Mouse (Mus musculus) MEL (cell line): ENCODE results near the gene Gm136. TPM values are rescaled to one million over a fixed set of nuclear protein-coding genes. Genes with fewer than 3 reads are reported as not detected.

Experiments
- DNase-seq: peaks from one replicate; pipeline ENCODE4 v3.0.0; 2011; ENCODE audit warnings: low read depth, low spot score
- H3K27ac ChIP-seq: 2 replicates; pipeline ENCODE4 v1.5.1; 2012; ENCODE audit warnings: low read depth, mild to moderate bottlenecking, control low read depth, low read length, moderate library complexity; ENCODE audit not compliant: control insufficient read depth
- H3K27me3 ChIP-seq, 2 experiments: fragments of 150-350 bp in 1 of 2; sonication (generic) in 1 of 2; 2 replicates each; pipeline ENCODE4 v1.6.1; 2012; ENCODE audit warnings: low read length in 2 of 2, mild to moderate bottlenecking in 2 of 2, improper control_type of control experiment in 1 of 2, moderate library complexity in 1 of 2; ENCODE audit not compliant: insufficient read depth in 2 of 2, control insufficient read depth in 1 of 2
- H3K36me3 ChIP-seq, 2 experiments: 2 replicates each; pipeline ENCODE4 v1.6.1; 2012 to 2014; ENCODE audit warnings: low read length in 2 of 2, improper control_type of control experiment in 1 of 2, inconsistent platforms in 1 of 2, mild to moderate bottlenecking in 1 of 2; ENCODE audit not compliant: insufficient read depth in 2 of 2, control insufficient read depth in 1 of 2
- H3K4me1 ChIP-seq, 2 experiments: fragments of 150-350 bp in 1 of 2; sonication (generic) in 1 of 2; 2 replicates each; pipeline ENCODE4 v1.6.1; 2012; ENCODE audit warnings: low read length in 2 of 2, improper control_type of control experiment in 1 of 2, mild to moderate bottlenecking in 1 of 2; ENCODE audit not compliant: insufficient read depth in 2 of 2, control insufficient read depth in 1 of 2
- H3K4me3 ChIP-seq, 2 experiments: fragments of 150-350 bp in 1 of 2; sonication (generic) in 1 of 2; 2 replicates each; pipeline ENCODE4 v1.5.1; 2012; ENCODE audit warnings: low read depth in 2 of 2, low read length in 2 of 2, mild to moderate bottlenecking in 2 of 2, moderate library complexity in 2 of 2, control low read depth in 1 of 2, improper control_type of control experiment in 1 of 2; ENCODE audit not compliant: control insufficient read depth in 1 of 2, insufficient read depth in 1 of 2
- H3K79me2 ChIP-seq: 2 replicates; pipeline ENCODE4 v1.6.1; 2012; ENCODE audit warnings: mild to moderate bottlenecking, low read length, moderate library complexity; ENCODE audit not compliant: control insufficient read depth, poor library complexity, insufficient read depth
- H3K9ac ChIP-seq: 2 replicates; pipeline ENCODE4 v1.6.1; 2012; ENCODE audit warnings: low read depth, mild to moderate bottlenecking, control low read depth, low read length, moderate library complexity; ENCODE audit not compliant: control insufficient read depth, poor library complexity, severe bottlenecking
- H3K9me3 ChIP-seq: fragments of 150-350 bp; sonication (generic); replicated peaks from 2 replicates; pipeline ENCODE4 v1.6.1; 2012; ENCODE audit warnings: mild to moderate bottlenecking, low read length, improper control_type of control experiment, moderate library complexity; ENCODE audit not compliant: insufficient read depth
- BHLHE40 ChIP-seq: IDR thresholded peaks from 2 replicates; pipeline ENCODE4 v1.6.1; 2012; ENCODE audit warnings: low read depth, mild to moderate bottlenecking, inconsistent platforms, low read length, improper control_type of control experiment, borderline replicate concordance
- E2F4 ChIP-seq: IDR thresholded peaks from 2 replicates; pipeline ENCODE4 v1.6.1; 2011; ENCODE audit warnings: low read depth, low read length, improper control_type of control experiment, borderline replicate concordance
- ETS1 ChIP-seq: IDR thresholded peaks from 2 replicates; pipeline ENCODE4 v1.6.1; 2012; ENCODE audit warnings: low read depth, mild to moderate bottlenecking, inconsistent platforms, low read length, improper control_type of control experiment, moderate library complexity
- GATA1 ChIP-seq: IDR thresholded peaks from 2 replicates; pipeline ENCODE4 v1.6.1; 2011; ENCODE audit warnings: low read depth, low read length, improper control_type of control experiment
- HCFC1 ChIP-seq: IDR thresholded peaks from 2 replicates; pipeline ENCODE4 v1.6.1; 2012; ENCODE audit warnings: low read depth, mild to moderate bottlenecking, inconsistent platforms, low read length, improper control_type of control experiment, moderate library complexity
- KAT2A ChIP-seq: conservative IDR thresholded peaks from 2 replicates; pipeline ENCODE4 v1.6.1; 2012; ENCODE audit warnings: low read depth, low read length, improper control_type of control experiment, inconsistent platforms
- MAFK ChIP-seq: IDR thresholded peaks from 2 replicates; pipeline ENCODE4 v1.6.1; 2011; ENCODE audit warnings: low read depth, mild to moderate bottlenecking, low read length, improper control_type of control experiment, borderline replicate concordance
- MAX ChIP-seq: IDR thresholded peaks from 2 replicates; pipeline ENCODE4 v1.6.1; 2011; ENCODE audit warnings: low read length, improper control_type of control experiment
- MEF2A ChIP-seq: IDR thresholded peaks from 2 replicates; pipeline ENCODE4 v1.6.1; 2014; ENCODE audit warnings: low read depth, mild to moderate bottlenecking, inconsistent platforms, low read length, improper control_type of control experiment; ENCODE audit not compliant: poor library complexity, insufficient replicate concordance, severe bottlenecking; ENCODE audit errors: extremely low read depth
- MXI1 ChIP-seq: IDR thresholded peaks from 2 replicates; pipeline ENCODE4 v1.6.1; 2011; ENCODE audit warnings: mild to moderate bottlenecking, low read depth, low read length, improper control_type of control experiment
- MYB ChIP-seq: IDR thresholded peaks from 2 replicates; pipeline ENCODE4 v1.6.1; 2011; ENCODE audit warnings: mild to moderate bottlenecking, low read depth, low read length, improper control_type of control experiment
- NELFE ChIP-seq: IDR thresholded peaks from 2 replicates; pipeline ENCODE4 v1.6.1; 2011; ENCODE audit warnings: low read depth, low read length, improper control_type of control experiment
- POLR2A ChIP-seq, 2 experiments: IDR thresholded peaks; 2 replicates each; pipeline ENCODE4 v1.6.1; 2011 to 2012; ENCODE audit warnings: low read length in 2 of 2, mild to moderate bottlenecking in 2 of 2, control low read depth in 1 of 2, improper control_type of control experiment in 1 of 2, low read depth in 1 of 2, moderate library complexity in 1 of 2; ENCODE audit not compliant: control insufficient read depth in 1 of 2, insufficient read depth in 1 of 2, poor library complexity in 1 of 2
- RAD21 ChIP-seq: IDR thresholded peaks from 2 replicates; pipeline ENCODE4 v1.6.1; 2011; ENCODE audit warnings: mild to moderate bottlenecking, low read depth, low read length, improper control_type of control experiment
- RCOR1 ChIP-seq: IDR thresholded peaks from 2 replicates; pipeline ENCODE4 v1.6.1; 2012; ENCODE audit warnings: low read depth, mild to moderate bottlenecking, inconsistent platforms, low read length, improper control_type of control experiment
- SIN3A ChIP-seq: IDR thresholded peaks from 2 replicates; pipeline ENCODE4 v1.6.1; 2012; ENCODE audit warnings: low read length, improper control_type of control experiment, inconsistent platforms
- SMC3 ChIP-seq: IDR thresholded peaks from 2 replicates; pipeline ENCODE4 v1.6.1; 2011; ENCODE audit warnings: low read depth, low read length, improper control_type of control experiment
- TAL1 ChIP-seq: IDR thresholded peaks from 2 replicates; pipeline ENCODE4 v1.6.1; 2012; ENCODE audit warnings: mild to moderate bottlenecking, inconsistent platforms, low read length, moderate library complexity, mixed read lengths
- TBP ChIP-seq: IDR thresholded peaks from 2 replicates; pipeline ENCODE4 v1.8.0; 2011; ENCODE audit warnings: low read depth, low read length, improper control_type of control experiment
- TCF12 ChIP-seq: IDR thresholded peaks from 2 replicates; pipeline ENCODE4 v1.6.1; 2014; ENCODE audit warnings: low read depth, mild to moderate bottlenecking, inconsistent platforms, low read length, improper control_type of control experiment, moderate library complexity
- UBTF ChIP-seq: IDR thresholded peaks from 2 replicates; pipeline ENCODE4 v1.6.1; 2012; ENCODE audit warnings: low read depth, mild to moderate bottlenecking, inconsistent platforms, low read length, improper control_type of control experiment, moderate library complexity, borderline replicate concordance; ENCODE audit not compliant: insufficient read depth
- USF1 ChIP-seq: IDR thresholded peaks from 2 replicates; pipeline ENCODE4 v1.6.1; 2014; ENCODE audit warnings: low read depth, mild to moderate bottlenecking, inconsistent platforms, low read length, improper control_type of control experiment, moderate library complexity
- USF2 ChIP-seq, 2 experiments: IDR thresholded peaks; 2 replicates each; pipeline ENCODE4 v1.6.1; 2011 to 2012; ENCODE audit warnings: improper control_type of control experiment in 2 of 2, low read length in 2 of 2, borderline replicate concordance in 1 of 2, inconsistent platforms in 1 of 2, low read depth in 1 of 2, mild to moderate bottlenecking in 1 of 2; ENCODE audit not compliant: insufficient read depth in 1 of 2
- ZC3H11A ChIP-seq: IDR thresholded peaks from 2 replicates; pipeline ENCODE4 v1.6.1; 2012; ENCODE audit warnings: low read depth, mild to moderate bottlenecking, inconsistent platforms, low read length, improper control_type of control experiment
- ZKSCAN1 ChIP-seq: IDR thresholded peaks from 2 replicates; pipeline ENCODE4 v1.6.1; 2012; ENCODE audit warnings: low read depth, mild to moderate bottlenecking, inconsistent platforms, low read length, improper control_type of control experiment, moderate library complexity
- ZMIZ1 ChIP-seq: IDR thresholded peaks from 2 replicates; pipeline ENCODE4 v1.6.1; 2012; ENCODE audit warnings: low read depth, mild to moderate bottlenecking, inconsistent platforms, low read length, improper control_type of control experiment, moderate library complexity
- polyA plus RNA-seq, 2 experiments: library from polyadenylated mRNA; stranded (reverse) in 1 of 2; unstranded in 1 of 2; fragments of >175 nt in 1 of 2; fragments of >200 nt in 1 of 2; gene quantifications; 2 replicates each; pipeline versions ENCODE4 v1.2.1 to v1.2.4; 2012; ENCODE audit warnings: low replicate concordance in 2 of 2, low read depth in 1 of 2; ENCODE audit not compliant: insufficient read length in 2 of 2, insufficient read depth in 1 of 2, missing spikeins in 1 of 2
- total RNA-seq: library from RNA; depleted of rRNA; stranded (reverse); fragments of 300-350 nt; gene quantifications from 2 replicates; pipeline ENCODE4 v1.2.3, GENCODE M21; 2012

Gm136 gene
- total and polyA plus RNA-seq, 3 experiments, result not detected

DNA sequence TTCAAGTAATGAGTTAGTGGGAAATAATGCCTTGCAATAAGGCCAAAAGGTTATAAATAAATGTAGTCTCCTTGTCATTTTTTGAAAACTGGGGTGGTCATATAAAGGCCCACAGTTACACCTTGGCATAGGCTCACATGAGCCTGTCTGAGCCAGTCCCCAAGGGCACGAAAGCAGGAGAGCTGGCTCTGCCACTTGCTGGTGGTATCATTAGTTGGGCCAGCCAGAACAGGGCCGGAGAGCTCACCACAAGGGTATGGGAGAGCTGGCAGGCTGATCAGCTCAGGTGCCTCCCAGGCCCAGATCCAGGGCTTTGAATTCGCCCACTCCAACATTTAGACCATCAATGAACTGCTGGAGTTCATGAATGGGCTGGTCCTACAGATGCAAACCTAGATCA is 30.4 kb upstream of the Gm136 start:
- Histone ChIP-seq H3K27ac (no peak overlapping the region), H3K9ac (no peak overlapping the region), H3K79me2 (no peaks in the 10 kb centered on the region), H3K9me3 (no peaks in the 10 kb centered on the region), H3K27me3 (no peaks in the 10 kb centered on the region), H3K36me3 (no peaks in the 10 kb centered on the region), H3K4me3 (no peak overlapping the region), H3K4me1 (0 out of 4 replicates have a peak, but pooled peaks cover 0 to 3% of the 10 kb centered on the region in 2 experiments)
- no peak for DNase-seq
- no peak for TF ChIP-seq ZKSCAN1
- TF ChIP-seq ZC3H11A, result no peak
- no peak for TF ChIP-seq MYB
- no peak for TF ChIP-seq TAL1
- no peak for TF ChIP-seq TBP
- TF ChIP-seq MXI1, result no peak
- TF ChIP-seq USF1, result no peak
- TF ChIP-seq MEF2A, result no peak
- TF ChIP-seq ETS1, result no peak
- no peak for TF ChIP-seq HCFC1
- TF ChIP-seq MAX, result no peak
- no peak for TF ChIP-seq GATA1
- TF ChIP-seq POLR2A (IDR thresholded peaks at IDR 0.05; ENCODE audit: control insufficient read depth in 1 of 2, insufficient read depth in 1 of 2, low read depth in 1 of 2, low read length in 2 of 2, poor library complexity in 1 of 2), result no peak
- no peak for TF ChIP-seq UBTF
- no peak for TF ChIP-seq KAT2A
- TF ChIP-seq RAD21, result no peak

DNA sequence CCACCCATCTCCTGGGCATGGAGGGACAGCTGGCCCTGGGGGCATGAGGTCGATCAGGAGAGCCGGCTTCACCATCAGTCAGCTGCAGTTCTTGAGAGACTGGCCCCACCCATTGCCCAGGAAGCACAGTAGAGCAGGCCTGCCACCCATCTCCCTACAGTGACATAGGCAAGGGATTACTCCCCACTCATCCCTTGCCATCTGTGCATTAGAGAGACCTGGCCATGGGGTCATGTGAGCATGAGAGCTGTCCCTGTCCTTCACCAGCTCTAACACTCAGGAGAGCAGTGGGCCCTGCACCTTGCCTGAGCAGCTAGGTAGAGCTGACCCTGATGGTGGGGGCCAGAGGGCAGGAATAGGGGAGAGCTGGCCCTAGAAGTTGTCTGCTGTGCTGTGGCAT is 29.6 kb upstream of the Gm136 start:
- no peak for DNase-seq
- Histone ChIP-seq H3K27ac (no peak overlapping the region), H3K4me3 (no peak overlapping the region)
- TF ChIP-seq KAT2A (no peak), MXI1 (no peak), SMC3 (no peak), RCOR1 (no peak), SIN3A (no peak), MAX (no peak), MAFK (no peak), NELFE (no peak), USF1 (no peak), USF2 (IDR thresholded peaks at IDR 0.05; ENCODE audit: borderline replicate concordance in 1 of 2, insufficient read depth in 1 of 2, low read depth in 1 of 2, low read length in 2 of 2) (no peak), TAL1 (no peak), ZMIZ1 (no peak), ZKSCAN1 (no peak), TCF12 (no peak), ETS1 (no peak), HCFC1 (no peak), BHLHE40 (no peak), E2F4 (no peak)
- TF ChIP-seq, all 39 proteins: peak for 0
- H3K36me3 ChIP-seq, result no peaks in the 10 kb centered on the region
- H3K9me3 ChIP-seq, result no peaks in the 10 kb centered on the region
- H3K27me3 ChIP-seq, result no peaks in the 10 kb centered on the region
- H3K4me1 ChIP-seq, result peaks cover 0 to 3% of the 10 kb centered on the region in 2 experiments; a peak in 1 of 4 replicates
- H3K9ac ChIP-seq, result no peak overlapping the region
- H3K79me2 ChIP-seq, result no peaks in the 10 kb centered on the region
